Mouse (Mus musculus) myocyte (in vitro differentiated cells): ENCODE measurements around the gene Ephx4.

Experiments used
- CEBPB ChIP-seq: IDR thresholded peaks from 2 replicates; pipeline ENCODE4 v1.6.1; 2011; ENCODE audit warnings: mild to moderate bottlenecking, moderate library complexity; ENCODE audit not compliant: poor library complexity, insufficient read depth, severe bottlenecking
- E2F4 ChIP-seq: IDR thresholded peaks from one replicate; pipeline ENCODE4 v1.6.1; 2011; ENCODE audit warnings: mild to moderate bottlenecking, control low read depth, moderate library complexity; ENCODE audit not compliant: insufficient read depth
- MAX ChIP-seq: IDR thresholded peaks from one replicate; pipeline ENCODE4 v1.6.1; 2011; ENCODE audit warnings: low read depth, mild to moderate bottlenecking, control low read depth
- MYOD1 ChIP-seq, 3 experiments: IDR thresholded peaks; one replicate each; pipeline ENCODE4 v1.6.1; 2011; ENCODE audit warnings: control low read depth in 2 of 3, low read depth in 2 of 3, mild to moderate bottlenecking in 2 of 3, moderate library complexity in 1 of 3; ENCODE audit not compliant: insufficient read length in 2 of 3, control insufficient read depth in 1 of 3
- MYOG ChIP-seq, 3 experiments: IDR thresholded peaks; one replicate each; pipeline ENCODE4 v1.6.1; 2011; ENCODE audit warnings: control low read depth in 2 of 3, low read depth in 2 of 3, mild to moderate bottlenecking in 2 of 3; ENCODE audit not compliant: insufficient read length in 2 of 3, control insufficient read depth in 1 of 3, insufficient read depth in 1 of 3
- POLR2A ChIP-seq: IDR thresholded peaks from one replicate; pipeline ENCODE4 v1.6.1; 2011; ENCODE audit warnings: low read depth, mild to moderate bottlenecking, control low read depth, moderate library complexity; ENCODE audit not compliant: insufficient read length
- POLR2AphosphoS2 ChIP-seq: IDR thresholded peaks from one replicate; pipeline ENCODE4 v1.6.1; 2011; ENCODE audit warnings: low read depth, control low read depth; ENCODE audit not compliant: insufficient read length
- SRF ChIP-seq: IDR thresholded peaks from one replicate; pipeline ENCODE4 v1.6.1; 2011; ENCODE audit warnings: low read depth; ENCODE audit not compliant: control insufficient read depth, insufficient read length
- TCF12 ChIP-seq: IDR thresholded peaks from one replicate; pipeline ENCODE4 v1.6.1; 2011; ENCODE audit warnings: mild to moderate bottlenecking, control low read depth; ENCODE audit not compliant: poor library complexity, insufficient read depth, severe bottlenecking
- USF1 ChIP-seq: IDR thresholded peaks from one replicate; pipeline ENCODE4 v1.6.1; 2011; ENCODE audit warnings: low read depth, mild to moderate bottlenecking, control low read depth, moderate library complexity

GRCm38 (mm10) chr5:107441881-107442280 is 39.3 kb downstream of the Ephx4 start:
- TF ChIP-seq MAX: no peak
- no peak for TF ChIP-seq E2F4
- no peak for TF ChIP-seq CEBPB
- TF ChIP-seq POLR2A: no peak
- no peak for TF ChIP-seq MYOG (IDR thresholded peaks at IDR 0.05; ENCODE audit: control insufficient read depth in 1 of 3, insufficient read depth in 1 of 3, insufficient read length in 2 of 3, low read depth in 2 of 3)
- TF ChIP-seq POLR2AphosphoS2: no peak
- TF ChIP-seq TCF12: no peak
- TF ChIP-seq MYOD1 (IDR thresholded peaks at IDR 0.05; ENCODE audit: control insufficient read depth in 1 of 3, insufficient read length in 2 of 3, low read depth in 2 of 3): no peak
- TF ChIP-seq SRF: no peak
- no peak for TF ChIP-seq USF1
